Mouse (Mus musculus) sigmoid colon, adult 10 weeks (tissue): Measurements from ENCODE around the gene Sema3e. TPM values are rescaled to one million over a fixed set of nuclear protein-coding genes. Genes with fewer than 3 reads are reported as not detected.

Source experiments
- polyA plus RNA-seq: library from polyadenylated mRNA; stranded (reverse); fragments of 350-450 nt; fragmentation: Illumina TruSeq; extraction: RNeasy Lipid Tissue Mini Kit (QIAGEN cat#74804); gene quantifications from one replicate; pipeline ENCODE4 v1.2.3, GENCODE M21; 2014; ENCODE audit warnings: low read depth, low replicate concordance

Sema3e gene
- polyA plus RNA-seq = 3.5 TPM

GRCm38 (mm10) chr5:14025205-14026124 is at the start of gene Sema3e:
Gene Sema3e, plus strand, starts transcription at chr5:14025276.

Other genes starting within 250 kb of the Sema3e start
- gene Speer3, start 233.7 kb upstream of the Sema3e start, polyA plus RNA-seq = not detected